Mouse (Mus musculus): ENCODE results near the gene Fam83g. TPM values are rescaled to one million over a fixed set of nuclear protein-coding genes. Genes with fewer than 3 reads are reported as not detected.

Fam83g gene
- total and polyA plus RNA-seq, 3 experiments = 19.1 to 63.7 (median 19.2) TPM

- peak overlapping the region; percentile 93 for H3K27ac ChIP-seq (ENCODE audit: insufficient read depth, low read depth)
- TF ChIP-seq NELFE (IDR thresholded peaks at IDR 0.05; ENCODE audit: low read depth, low read length) (peak; percentile 41; the same call in 1 of the 2 replicates), TBP (conservative IDR thresholded peaks at IDR 0.05; ENCODE audit: low read depth, low read length) (no peak), HCFC1 (IDR thresholded peaks at IDR 0.05; ENCODE audit: low read depth, low read length) (0 out of 2 replicates have a peak, but pooled peaks have one; percentile 15), MXI1 (IDR thresholded peaks at IDR 0.05; ENCODE audit: low read depth, low read length) (peak; percentile 54; the same call in 1 of the 2 replicates), ZC3H11A (IDR thresholded peaks at IDR 0.05; ENCODE audit: low read depth, low read length) (no peak), CHD1 (IDR thresholded peaks at IDR 0.05; ENCODE audit: low read depth, low read length) (no peak; the same call in 1 of the 2 replicates), SMC3 (IDR thresholded peaks at IDR 0.05; ENCODE audit: low read depth, low read length) (peak; percentile 7; the same call in 1 of the 2 replicates), BHLHE40 (IDR thresholded peaks at IDR 0.05; ENCODE audit: low read depth, low read length) (no peak), MEF2A (IDR thresholded peaks at IDR 0.05; ENCODE audit: borderline replicate concordance, low read depth, low read length) (no peak), EP300 (IDR thresholded peaks at IDR 0.05; ENCODE audit: low read length) (0 out of 2 replicates have a peak, but pooled peaks have one; percentile 35), MAFK (IDR thresholded peaks at IDR 0.05; ENCODE audit: insufficient replicate concordance, low read length) (no peak), KAT2A (IDR thresholded peaks at IDR 0.05; ENCODE audit: insufficient replicate concordance, low read length) (no peak), GABPA (IDR thresholded peaks at IDR 0.05; ENCODE audit: insufficient replicate concordance, low read depth, low read length) (no peak), MYC (IDR thresholded peaks at IDR 0.05; ENCODE audit: low read depth, low read length) (no peak), JUN (IDR thresholded peaks at IDR 0.05; ENCODE audit: insufficient read depth, low read depth, low read length) (no peak), RCOR1 (conservative IDR thresholded peaks at IDR 0.05; ENCODE audit: low read depth, low read length) (no peak), POLR2AphosphoS2 (IDR thresholded peaks at IDR 0.05; ENCODE audit: low read depth, low read length) (no peak; the same call in 1 of the 2 replicates), CHD2 (IDR thresholded peaks at IDR 0.05; ENCODE audit: low read length) (peak; percentile 35; the same call in 1 of the 2 replicates), USF1 (IDR thresholded peaks at IDR 0.05; ENCODE audit: low read depth, low read length) (no peak), JUND (conservative IDR thresholded peaks at IDR 0.05; ENCODE audit: low read depth, low read length) (no peak), ELF1 (IDR thresholded peaks at IDR 0.05; ENCODE audit: low read depth, low read length) (no peak), ZNF384 (IDR thresholded peaks at IDR 0.05; ENCODE audit: low read depth, low read length) (no peak), IRF4 (IDR thresholded peaks at IDR 0.05; ENCODE audit: low read depth, low read length) (peak; percentile 21; the same call in 1 of the 2 replicates), RAD21 (IDR thresholded peaks at IDR 0.05; ENCODE audit: low read depth, low read length) (no peak), PAX5 (IDR thresholded peaks at IDR 0.05; ENCODE audit: low read length) (no peak), NRF1 (IDR thresholded peaks at IDR 0.05; ENCODE audit: low read depth, low read length) (0 out of 2 replicates have a peak, but pooled peaks have one; percentile 9), POLR2A (IDR thresholded peaks at IDR 0.05; ENCODE audit: low read depth, low read length) (no peak; the same call in 1 of the 2 replicates), CTCF (conservative IDR thresholded peaks at IDR 0.05 in 1 of 2, IDR thresholded peaks at IDR 0.05 in 1 of 2; ENCODE audit: low read depth in 2 of 2, low read length in 2 of 2) (no peak), E2F4 (IDR thresholded peaks at IDR 0.05; ENCODE audit: insufficient replicate concordance, low read depth, low read length) (no peak), ZKSCAN1 (IDR thresholded peaks at IDR 0.05; ENCODE audit: borderline replicate concordance, low read depth, low read length) (no peak), SIN3A (IDR thresholded peaks at IDR 0.05; ENCODE audit: low read length) (peak; percentile 56; the same call in 1 of the 2 replicates), MAZ (IDR thresholded peaks at IDR 0.05; ENCODE audit: low read depth, low read length) (peak; percentile 56; the same call in 1 of the 2 replicates), TCF12 (IDR thresholded peaks at IDR 0.05; ENCODE audit: low read depth, low read length) (0 out of 2 replicates have a peak, but pooled peaks have one; percentile 39), MAX (IDR thresholded peaks at IDR 0.05; ENCODE audit: low read length) (no peak), USF2 (conservative IDR thresholded peaks at IDR 0.05; ENCODE audit: low read depth, low read length) (no peak), UBTF (IDR thresholded peaks at IDR 0.05; ENCODE audit: low read depth, low read length) (peak; percentile 1; the same call in 1 of the 2 replicates), ETS1 (conservative IDR thresholded peaks at IDR 0.05; ENCODE audit: low read depth, low read length) (no peak), ZMIZ1 (IDR thresholded peaks at IDR 0.05; ENCODE audit: low read depth, low read length) (no peak)
- H3K4me1 ChIP-seq (ENCODE audit: control insufficient read depth in 1 of 2, insufficient read depth in 2 of 2) = peaks cover 17 to 46% of the 10 kb centered on the region in 2 experiments
- H3K27me3 ChIP-seq (replicated peaks) = no peaks in the 10 kb centered on the region
- peaks cover 46 to 59% of the 10 kb centered on the region in 2 experiments for H3K36me3 ChIP-seq (replicated peaks in 1 of 2; ENCODE audit: control insufficient read depth in 1 of 2, insufficient read depth in 1 of 2, low read length in 1 of 2)
- in situ Hi-C loops (cut with MboI; ENCODE audit: low pct_ligation_motif_present, low pct_unique_long_range_greater_than_20kb, low sequenced_read_pairs) (no loop called here), dilution Hi-C loops (cut with MboI; ENCODE audit: extremely low pct_ligation_motif_present, extremely low pct_unique_long_range_greater_than_20kb, low sequenced_read_pairs) (no loop called here)
- H3K79me2 ChIP-seq (replicated peaks; ENCODE audit: control insufficient read depth, extremely low read depth, insufficient read depth, poor library complexity, severe bottlenecking) = peaks cover 78% of the 10 kb centered on the region
- peak overlapping the region; percentile 65 to 99 (median 81) for H3K4me3 ChIP-seq (replicated peaks in 1 of 3; ENCODE audit: low read depth in 2 of 3, low read length in 2 of 3, poor library complexity in 1 of 3)
- no peaks in the 10 kb centered on the region for H3K9me3 ChIP-seq (replicated peaks; ENCODE audit: low read length)
- peak; percentile 24 for DNase-seq (ENCODE audit: extremely low read depth)
- peak overlapping the region; percentile 85; the same call in 1 of the 2 replicates for H3K4me2 ChIP-seq (ENCODE audit: insufficient read depth, low read depth, poor library complexity, severe bottlenecking)
- H3K9ac ChIP-seq (ENCODE audit: insufficient read depth, low read depth) = peak overlapping the region; percentile 100
Observed at GRCm38 (mm10) chr11:61654786-61655311, 29.0 kb upstream of the Fam83g start.

Measured in CH12.LX (cell line).